Mouse (Mus musculus) spleen, adult 2 months (tissue): Measurements from ENCODE around the gene Gatm. TPM values are rescaled to one million over a fixed set of nuclear protein-coding genes. Genes with fewer than 3 reads are reported as not detected.

Experiments used
- DNase-seq, 2 experiments: peaks; one replicate each; pipeline versions ENCODE4 v3.0.0 to v3.0.0-alpha.2; 2012 to 2021; ENCODE audit warnings: low spot score in 2 of 2, low read depth in 1 of 2
- H3K27ac ChIP-seq: fragments of 200-500 bp; 2 replicates; pipeline ENCODE4 v1.5.1; 2012; ENCODE audit warnings: low read length, inconsistent platforms; ENCODE audit not compliant: insufficient read depth
- H3K27me3 ChIP-seq: fragments of 200-500 bp; 2 replicates; pipeline ENCODE4 v1.6.1; 2012; ENCODE audit warnings: mild to moderate bottlenecking, moderate library complexity, low read length, inconsistent platforms; ENCODE audit not compliant: control insufficient read depth, insufficient read depth
- H3K36me3 ChIP-seq: fragments of 200-500 bp; 2 replicates; pipeline ENCODE4 v1.6.1; 2012; ENCODE audit warnings: mild to moderate bottlenecking, low read length, inconsistent platforms; ENCODE audit not compliant: control insufficient read depth, insufficient read depth
- H3K4me1 ChIP-seq: fragments of 200-500 bp; 2 replicates; pipeline ENCODE4 v1.6.1; 2011; ENCODE audit warnings: inconsistent platforms; ENCODE audit not compliant: control insufficient read depth, insufficient read depth, insufficient read length
- H3K4me3 ChIP-seq: fragments of 200-500 bp; 2 replicates; pipeline ENCODE4 v1.5.1; 2011; ENCODE audit warnings: mild to moderate bottlenecking, inconsistent platforms; ENCODE audit not compliant: insufficient read depth, insufficient read length; ENCODE audit errors: extremely low read depth
- CTCF ChIP-seq: fragments of 200-500 bp; IDR thresholded peaks from 2 replicates; pipeline ENCODE4 v1.5.1; 2011; ENCODE audit warnings: mild to moderate bottlenecking, inconsistent platforms; ENCODE audit not compliant: insufficient read depth, insufficient read length, insufficient replicate concordance; ENCODE audit errors: extremely low read depth
- POLR2A ChIP-seq: fragments of 200-500 bp; IDR thresholded peaks from 2 replicates; pipeline ENCODE4 v1.6.1; 2011; ENCODE audit warnings: low read depth, low read length, inconsistent platforms
- WGBS: fragments of 180-500 bp; shearing (Covaris S2); methylation state at CpG from one replicate; pipeline ENCODE4 v1.1.7; 2018; 5-methylcytosine and 5-hydroxymethylcytosine counted together
- polyA plus RNA-seq: library from polyadenylated mRNA; depleted of rRNA; stranded (reverse); fragments of >200 nt; gene quantifications from 2 replicates; pipeline ENCODE4 v1.2.3, GENCODE M21; 2012

Gatm gene
- polyA plus RNA-seq, 1 experiment: 17.4 TPM

GRCm38 (mm10) chr2:122587861-122588519, 23.1 kb downstream of the Gatm start:
- H3K27me3 ChIP-seq: no peaks in the 10 kb centered on the region
- H3K4me1 ChIP-seq: no peaks in the 10 kb centered on the region
- WGBS: 95% methylated on average over 8 of the region's 8 CpGs

DNA sequence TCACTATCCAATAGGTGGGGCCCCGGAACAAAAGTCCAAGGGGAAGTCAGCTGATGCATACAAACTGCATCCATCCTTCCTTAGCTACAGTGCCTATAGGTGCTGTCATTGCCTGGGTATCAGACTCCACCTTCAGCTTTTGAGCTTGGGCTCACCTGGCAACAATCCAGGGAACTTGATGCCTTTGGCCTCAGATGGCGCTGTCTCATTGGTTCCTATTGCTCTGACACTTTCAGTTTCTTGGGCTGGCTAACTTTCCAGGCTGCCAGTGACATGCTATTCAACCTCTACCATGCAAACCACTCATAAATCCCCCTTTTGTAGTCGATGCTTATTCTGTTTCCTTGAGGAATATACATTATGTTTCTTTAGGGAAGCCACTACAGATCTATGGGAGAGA, 24.8 kb downstream of the Gatm start:
- Histone ChIP-seq H3K27me3 (no peaks in the 10 kb centered on the region), H3K27ac (no peak overlapping the region), H3K4me1 (no peaks in the 10 kb centered on the region), H3K4me3 (no peak overlapping the region), H3K36me3 (no peaks in the 10 kb centered on the region)
- no peak for DNase-seq
- 65% methylated on average over 3 of the region's 3 CpGs for WGBS
- TF ChIP-seq POLR2A: no peak
- no peak for TF ChIP-seq CTCF

More at GRCm38 (mm10) chr2:122587861-122588519, 23.1 kb downstream of the Gatm start:
- no peak for DNase-seq
- H3K27ac ChIP-seq: no peak overlapping the region
- H3K4me3 ChIP-seq: no peak overlapping the region
- TF ChIP-seq POLR2A (no peak), CTCF (no peak)
- no peaks in the 10 kb centered on the region for H3K36me3 ChIP-seq

- Histone ChIP-seq H3K27me3 (no peaks in the 10 kb centered on the region), H3K4me3 (no peak overlapping the region), H3K27ac (no peak overlapping the region), H3K4me1 (no peaks in the 10 kb centered on the region), H3K36me3 (no peaks in the 10 kb centered on the region)
- DNase-seq: no peak
- TF ChIP-seq POLR2A (no peak), CTCF (no peak)
- 91% methylated on average over 3 of the region's 3 CpGs for WGBS
Measured at GRCm38 (mm10) chr2:122582324-122582723, 28.8 kb downstream of the Gatm start.

DNA sequence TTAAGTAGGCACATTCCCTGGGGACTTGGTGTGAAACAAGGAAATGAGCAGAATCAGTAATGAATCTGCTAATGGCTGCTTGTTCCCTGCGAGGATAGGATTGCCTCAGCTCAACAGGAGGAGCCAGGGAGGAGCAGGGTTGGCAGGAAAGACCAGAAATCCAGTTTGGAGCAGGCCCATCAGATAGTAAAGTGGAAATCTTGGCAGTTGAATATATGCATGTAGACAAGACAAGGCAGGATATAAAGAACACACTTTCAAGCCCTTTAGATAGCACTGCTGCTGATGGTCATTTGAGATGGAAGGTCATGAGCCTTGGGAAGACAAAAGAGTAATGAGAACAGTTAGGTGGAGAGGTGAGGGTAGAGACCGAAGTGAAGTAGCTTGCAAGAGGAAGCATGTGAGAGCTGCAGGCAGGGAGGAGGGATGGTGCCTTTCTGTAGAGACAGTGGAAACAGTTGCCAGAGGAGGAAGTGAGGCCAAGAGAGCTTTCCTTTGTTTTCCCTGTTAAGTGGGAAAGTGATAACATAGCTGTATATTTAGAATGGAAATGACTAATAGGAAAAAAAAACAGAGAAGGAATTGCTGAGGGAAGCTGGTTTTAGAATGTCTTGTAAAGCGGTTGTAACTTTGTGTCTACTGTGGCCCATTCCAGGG, 29.6 kb downstream of the Gatm start:
- TF ChIP-seq POLR2A: no peak
- Histone ChIP-seq H3K27me3 (no peaks in the 10 kb centered on the region), H3K27ac (no peak overlapping the region), H3K36me3 (no peaks in the 10 kb centered on the region), H3K4me1 (no peaks in the 10 kb centered on the region), H3K4me3 (no peak overlapping the region)
- no peak for DNase-seq
- 59% methylated on average over 3 of the region's 3 CpGs for WGBS

- Histone ChIP-seq H3K27ac (no peak overlapping the region), H3K4me3 (no peak overlapping the region), H3K4me1 (no peaks in the 10 kb centered on the region), H3K36me3 (no peaks in the 10 kb centered on the region), H3K27me3 (no peaks in the 10 kb centered on the region)
- DNase-seq: no peak
- 84% methylated on average over 10 of the region's 10 CpGs for WGBS
- TF ChIP-seq POLR2A: no peak
- TF ChIP-seq CTCF: no peak
Measured at GRCm38 (mm10) chr2:122580426-122580825, 30.7 kb downstream of the Gatm start.

DNA sequence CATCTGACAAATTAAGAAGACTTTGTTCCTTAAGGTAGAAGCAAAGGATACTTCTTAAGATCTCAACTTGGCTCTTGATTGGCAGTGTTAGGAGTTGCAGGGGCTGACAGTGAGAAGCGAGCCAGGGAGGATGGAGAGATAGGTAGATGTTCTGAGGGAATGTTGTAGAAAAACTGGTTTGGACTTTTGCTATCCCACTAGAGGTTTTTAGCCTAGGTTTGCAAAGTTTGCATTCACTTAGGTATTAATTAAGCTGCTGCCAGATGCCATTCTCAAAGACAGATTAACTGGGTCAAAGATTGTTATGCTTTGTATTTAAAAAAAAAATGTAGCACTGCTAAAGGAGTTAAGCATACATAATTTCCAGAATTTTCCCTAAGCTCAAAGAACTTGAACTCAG, 33.8 kb downstream of the Gatm start:
- no peak for TF ChIP-seq CTCF
- TF ChIP-seq POLR2A: no peak
- no peak overlapping the region for H3K4me3 ChIP-seq
- H3K4me1 ChIP-seq: no peaks in the 10 kb centered on the region
- no peak overlapping the region for H3K27ac ChIP-seq
- WGBS: 90% methylated on average over 1 of the region's 1 CpGs
- H3K27me3 ChIP-seq: no peaks in the 10 kb centered on the region
- no peaks in the 10 kb centered on the region for H3K36me3 ChIP-seq
- no peak for DNase-seq

- H3K36me3 ChIP-seq: no peaks in the 10 kb centered on the region
- H3K4me1 ChIP-seq: no peaks in the 10 kb centered on the region
- no peak for DNase-seq
- no peaks in the 10 kb centered on the region for H3K27me3 ChIP-seq
- no peak overlapping the region for H3K4me3 ChIP-seq
- no peak overlapping the region for H3K27ac ChIP-seq
- 59% methylated on average over 5 of the region's 5 CpGs for WGBS
- no peak for TF ChIP-seq POLR2A
Measured at GRCm38 (mm10) chr2:122576295-122576694, 34.8 kb downstream of the Gatm start.
